Mouse (Mus musculus) thymus, adult 2 months (tissue): ENCODE results near the gene Prl2c2. TPM values are rescaled to one million over a fixed set of nuclear protein-coding genes. Genes with fewer than 3 reads are reported as not detected.
"Not testable (repeated sequence)": the region's sequence is repeated elsewhere in the genome, so short reads cannot be mapped to it uniquely, and the experiment has no call there.

Experiments
- DNase-seq: peaks from one replicate; pipeline ENCODE4 v3.0.0; 2021
- H3K27ac ChIP-seq: fragments of 200-500 bp; 2 replicates; pipeline ENCODE4 v1.5.1; 2012; ENCODE audit warnings: low read length, control low read depth; ENCODE audit not compliant: control insufficient read depth, insufficient read depth
- H3K27me3 ChIP-seq: fragments of 200-500 bp; 2 replicates; pipeline ENCODE4 v1.6.1; 2012; ENCODE audit warnings: mild to moderate bottlenecking, low read length, moderate library complexity, mixed read lengths; ENCODE audit not compliant: control insufficient read depth, insufficient read depth
- H3K36me3 ChIP-seq: fragments of 200-500 bp; 2 replicates; pipeline ENCODE4 v1.6.1; 2012; ENCODE audit warnings: mild to moderate bottlenecking, low read length, moderate library complexity; ENCODE audit not compliant: control insufficient read depth, insufficient read depth
- H3K4me1 ChIP-seq: fragments of 200-500 bp; replicated peaks from 2 replicates; pipeline ENCODE4 v1.6.1; 2012; ENCODE audit warnings: low read length; ENCODE audit not compliant: control insufficient read depth, insufficient read depth
- H3K4me3 ChIP-seq: fragments of 200-500 bp; 2 replicates; pipeline ENCODE4 v1.5.1; 2012; ENCODE audit warnings: mild to moderate bottlenecking, low read length, control low read depth, moderate library complexity; ENCODE audit not compliant: control insufficient read depth, insufficient read depth
- WGBS: fragments of 180-500 bp; shearing (Covaris S2); methylation state at CpG from one replicate; pipeline ENCODE4 v1.1.7; 2018; 5-methylcytosine and 5-hydroxymethylcytosine counted together
- polyA plus RNA-seq: library from polyadenylated mRNA; depleted of rRNA; stranded (reverse); fragments of >200 nt; gene quantifications from 2 replicates; pipeline ENCODE4 v1.2.3, GENCODE M21; 2012; rRNA removed

The Prl2c2 gene
- polyA plus RNA-seq = not detected in 2 replicates

DNA sequence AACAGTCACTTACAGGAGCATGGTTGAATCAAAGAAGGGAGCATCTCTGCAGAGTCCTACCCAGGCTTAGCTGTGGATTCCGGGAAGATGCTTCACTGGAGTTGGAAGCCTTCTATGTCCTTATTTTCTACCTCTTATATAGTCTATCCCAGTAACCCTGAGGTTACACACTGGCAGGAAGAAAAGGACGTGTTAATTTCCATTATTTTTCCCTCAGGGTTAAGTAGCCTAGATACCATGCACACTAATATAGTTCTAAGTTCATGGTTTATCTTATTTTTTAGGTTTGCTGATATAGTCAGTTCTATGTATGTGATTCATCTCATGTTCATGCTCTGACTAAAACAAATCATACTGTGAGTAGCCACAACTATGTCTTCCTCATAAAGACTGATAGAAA is at the start of gene Prl2c2:
TSS of gene Prl2c2 (minus strand) at position 101 of the 400 bp plus-strand sequence.
- DNase-seq, H3K27ac ChIP-seq, H3K4me1 ChIP-seq, H3K27me3 ChIP-seq, H3K36me3 ChIP-seq, H3K4me3 ChIP-seq: not testable (repeated sequence)
- WGBS = 62% methylated on average over 2 of the region's 2 CpGs

DNA sequence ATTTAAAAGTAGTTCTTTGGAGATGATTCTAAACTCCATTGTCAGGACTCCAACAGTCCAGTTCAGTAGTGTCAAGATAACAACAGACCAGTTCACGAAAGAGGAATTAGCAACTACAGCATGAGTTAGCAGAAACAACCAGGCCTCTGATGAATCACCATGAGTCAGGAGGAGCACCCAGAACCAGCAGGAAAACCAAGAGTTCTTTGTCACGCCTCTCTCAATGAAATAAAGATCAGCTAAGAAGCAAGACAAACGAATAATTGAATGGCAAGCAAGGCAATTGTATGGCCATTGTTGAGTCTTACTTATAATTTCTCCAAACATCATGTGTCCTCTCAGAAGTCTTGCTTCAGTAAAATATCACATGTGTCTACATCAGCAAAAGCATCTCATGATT is 20.7 kb upstream of the Prl2c2 start:
- DNase-seq, H3K27me3 ChIP-seq, H3K4me3 ChIP-seq, H3K4me1 ChIP-seq, H3K36me3 ChIP-seq, H3K27ac ChIP-seq: not testable (repeated sequence)
- 76% methylated on average over 3 of the region's 3 CpGs for WGBS

DNA sequence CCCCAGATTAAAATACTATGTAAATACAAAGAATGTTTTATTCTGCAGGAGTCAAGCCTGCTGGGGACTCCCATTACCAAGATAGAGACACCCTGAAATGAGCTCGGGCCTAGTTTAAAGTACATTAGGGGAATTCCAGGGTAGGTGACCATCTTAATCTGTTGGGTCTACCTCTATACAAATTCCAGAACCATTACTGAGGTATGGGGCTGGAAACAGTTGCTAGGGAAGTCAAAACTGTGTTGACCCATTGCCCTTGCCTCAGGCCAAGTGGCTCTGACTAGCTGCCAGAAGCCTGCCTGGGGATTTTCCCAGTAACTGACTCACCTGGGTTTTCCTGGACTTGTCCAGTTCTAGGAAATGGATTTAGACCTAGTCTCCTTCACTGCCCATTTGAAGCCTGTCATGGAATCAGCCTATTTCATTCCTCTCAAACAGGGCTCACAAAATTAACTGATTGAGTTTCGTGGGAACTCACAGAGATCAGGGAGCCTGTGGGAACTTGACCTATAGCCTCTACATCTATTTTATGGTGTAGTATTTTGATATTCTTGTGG is 8.9 kb upstream of the Prl2c2 start:
- H3K27me3 ChIP-seq, H3K4me3 ChIP-seq, H3K27ac ChIP-seq, DNase-seq, H3K4me1 ChIP-seq, H3K36me3 ChIP-seq: not testable (repeated sequence)
- WGBS = 85% methylated on average over 2 of the region's 2 CpGs

Other genes with a start within 250 kb of the Prl2c2 start
- not detected in 2 replicates for gene Prl2c3, start 205.3 kb downstream of the Prl2c2 start, polyA plus RNA-seq
- not detected in 2 replicates for gene Prl2c5, start 177.3 kb upstream of the Prl2c2 start, polyA plus RNA-seq